Mouse (Mus musculus): ENCODE results near the gene Cubn.

Gene Cubn

GRCm38 (mm10) chr2:13500298-13500999 lies 8.8 kb upstream of the Cubn start:
- no peaks in the 10 kb centered on the region for H3K9me3 ChIP-seq (ENCODE audit: low read length)
- H3K4me3 ChIP-seq (replicated peaks; ENCODE audit: low read length) = no peak overlapping the region
- no peaks in the 10 kb centered on the region for H3K36me3 ChIP-seq (ENCODE audit: insufficient read depth, low read length)
- no peaks in the 10 kb centered on the region for H3K4me1 ChIP-seq (replicated peaks; ENCODE audit: low read depth, low read length)
- H3K27me3 ChIP-seq (ENCODE audit: insufficient read depth, low read length) = no peaks in the 10 kb centered on the region
- TF ChIP-seq NANOG (IDR thresholded peaks at IDR 0.05; ENCODE audit: borderline replicate concordance, low read length) (no peak), CTCF (conservative IDR thresholded peaks at IDR 0.05; ENCODE audit: low read length) (no peak), POU5F1 (IDR thresholded peaks at IDR 0.05; ENCODE audit: borderline replicate concordance, low read length) (no peak)

- H3K36me3 ChIP-seq (ENCODE audit: insufficient read depth, low read length) = no peaks in the 10 kb centered on the region
- no peak for TF ChIP-seq CTCF (conservative IDR thresholded peaks at IDR 0.05; ENCODE audit: low read length)
These were observed 7.6 kb upstream of the Cubn start for GRCm38 (mm10) chr2:13499196-13499595.

GRCm38 (mm10) chr2:13496087-13496486 lies 4.5 kb upstream of the Cubn start:
- no peaks in the 10 kb centered on the region for H3K36me3 ChIP-seq (ENCODE audit: insufficient read depth, low read length)
- no peak overlapping the region for H3K4me3 ChIP-seq (replicated peaks; ENCODE audit: low read length)
- H3K4me1 ChIP-seq (replicated peaks; ENCODE audit: low read depth, low read length) = peaks cover 15% of the 10 kb centered on the region
- TF ChIP-seq CTCF (conservative IDR thresholded peaks at IDR 0.05; ENCODE audit: low read length) (no peak), POU5F1 (IDR thresholded peaks at IDR 0.05; ENCODE audit: borderline replicate concordance, low read length) (no peak), NANOG (IDR thresholded peaks at IDR 0.05; ENCODE audit: borderline replicate concordance, low read length) (no peak)
- no peaks in the 10 kb centered on the region for H3K9me3 ChIP-seq (ENCODE audit: low read length)
- no peaks in the 10 kb centered on the region for H3K27me3 ChIP-seq (ENCODE audit: insufficient read depth, low read length)

More at GRCm38 (mm10) chr2:13499196-13499595, 7.6 kb upstream of the Cubn start:
- H3K27me3 ChIP-seq (ENCODE audit: insufficient read depth, low read length) = no peaks in the 10 kb centered on the region
- H3K9me3 ChIP-seq (ENCODE audit: low read length) = no peaks in the 10 kb centered on the region
- H3K4me3 ChIP-seq (replicated peaks; ENCODE audit: low read length) = no peak overlapping the region
- H3K4me1 ChIP-seq (replicated peaks; ENCODE audit: low read depth, low read length) = no peaks in the 10 kb centered on the region

- TF ChIP-seq NANOG (IDR thresholded peaks at IDR 0.05; ENCODE audit: borderline replicate concordance, low read length) = no peak
- TF ChIP-seq CTCF (conservative IDR thresholded peaks at IDR 0.05; ENCODE audit: low read length) = no peak
- TF ChIP-seq POU5F1 (IDR thresholded peaks at IDR 0.05; ENCODE audit: borderline replicate concordance, low read length) = no peak
- peaks cover 18% of the 10 kb centered on the region for H3K4me1 ChIP-seq (replicated peaks; ENCODE audit: low read depth, low read length)
These were observed 1.3 kb upstream of the Cubn start for GRCm38 (mm10) chr2:13492927-13493326.

GRCm38 (mm10) chr2:13490480-13490879 lies 1.1 kb downstream of the Cubn start:
- TF ChIP-seq POU5F1 (IDR thresholded peaks at IDR 0.05; ENCODE audit: borderline replicate concordance, low read length) = no peak
- TF ChIP-seq CTCF (conservative IDR thresholded peaks at IDR 0.05; ENCODE audit: low read length) = no peak
- no peak for TF ChIP-seq NANOG (IDR thresholded peaks at IDR 0.05; ENCODE audit: borderline replicate concordance, low read length)
- H3K9me3 ChIP-seq (ENCODE audit: low read length) = no peaks in the 10 kb centered on the region
- H3K36me3 ChIP-seq (ENCODE audit: insufficient read depth, low read length) = no peaks in the 10 kb centered on the region
- H3K4me1 ChIP-seq (replicated peaks; ENCODE audit: low read depth, low read length) = peaks cover 18% of the 10 kb centered on the region
- H3K4me3 ChIP-seq (replicated peaks; ENCODE audit: low read length) = no peak overlapping the region
- H3K27me3 ChIP-seq (ENCODE audit: insufficient read depth, low read length) = no peaks in the 10 kb centered on the region; the same call in 1 of the 2 replicates

More at GRCm38 (mm10) chr2:13492927-13493326, 1.3 kb upstream of the Cubn start:
- Histone ChIP-seq H3K4me3 (replicated peaks; ENCODE audit: low read length) (no peak overlapping the region), H3K36me3 (ENCODE audit: insufficient read depth, low read length) (no peaks in the 10 kb centered on the region), H3K27me3 (ENCODE audit: insufficient read depth, low read length) (no peaks in the 10 kb centered on the region), H3K9me3 (ENCODE audit: low read length) (no peaks in the 10 kb centered on the region)

- 0 out of 2 replicates have a peak, but pooled peaks cover 4% of the 10 kb centered on the region for H3K4me1 ChIP-seq (replicated peaks; ENCODE audit: low read depth, low read length)
- H3K27me3 ChIP-seq (ENCODE audit: insufficient read depth, low read length) = no peaks in the 10 kb centered on the region; the same call in 1 of the 2 replicates
- no peak for TF ChIP-seq CTCF (conservative IDR thresholded peaks at IDR 0.05; ENCODE audit: low read length)
- TF ChIP-seq NANOG (IDR thresholded peaks at IDR 0.05; ENCODE audit: borderline replicate concordance, low read length) = no peak
- no peak for TF ChIP-seq POU5F1 (IDR thresholded peaks at IDR 0.05; ENCODE audit: borderline replicate concordance, low read length)
- H3K36me3 ChIP-seq (ENCODE audit: insufficient read depth, low read length) = no peaks in the 10 kb centered on the region
- H3K9me3 ChIP-seq (ENCODE audit: low read length) = no peaks in the 10 kb centered on the region
- H3K4me3 ChIP-seq (replicated peaks; ENCODE audit: low read length) = no peak overlapping the region
These were observed 5.1 kb downstream of the Cubn start for GRCm38 (mm10) chr2:13486470-13486869.

- no peaks in the 10 kb centered on the region; the same call in 1 of the 2 replicates for H3K27me3 ChIP-seq (ENCODE audit: insufficient read depth, low read length)
- TF ChIP-seq NANOG (IDR thresholded peaks at IDR 0.05; ENCODE audit: borderline replicate concordance, low read length) = no peak
- no peak for TF ChIP-seq POU5F1 (IDR thresholded peaks at IDR 0.05; ENCODE audit: borderline replicate concordance, low read length)
- TF ChIP-seq CTCF (conservative IDR thresholded peaks at IDR 0.05; ENCODE audit: low read length) = no peak
- 0 out of 2 replicates have a peak, but pooled peaks cover 3% of the 10 kb centered on the region for H3K4me1 ChIP-seq (replicated peaks; ENCODE audit: low read depth, low read length)
- H3K9me3 ChIP-seq (ENCODE audit: low read length) = no peaks in the 10 kb centered on the region
- H3K36me3 ChIP-seq (ENCODE audit: insufficient read depth, low read length) = no peaks in the 10 kb centered on the region
- H3K4me3 ChIP-seq (replicated peaks; ENCODE audit: low read length) = no peak overlapping the region
These were observed 7.0 kb downstream of the Cubn start for GRCm38 (mm10) chr2:13484566-13484965.

- TF ChIP-seq NANOG (IDR thresholded peaks at IDR 0.05; ENCODE audit: borderline replicate concordance, low read length) (no peak), CTCF (conservative IDR thresholded peaks at IDR 0.05; ENCODE audit: low read length) (no peak), POU5F1 (IDR thresholded peaks at IDR 0.05; ENCODE audit: borderline replicate concordance, low read length) (no peak)
- no peaks in the 10 kb centered on the region for H3K9me3 ChIP-seq (ENCODE audit: low read length)
- no peak overlapping the region for H3K4me3 ChIP-seq (replicated peaks; ENCODE audit: low read length)
- no peaks in the 10 kb centered on the region for H3K27me3 ChIP-seq (ENCODE audit: insufficient read depth, low read length)
- no peaks in the 10 kb centered on the region for H3K36me3 ChIP-seq (ENCODE audit: insufficient read depth, low read length)
- no peaks in the 10 kb centered on the region for H3K4me1 ChIP-seq (replicated peaks; ENCODE audit: low read depth, low read length)
These were observed 10.9 kb downstream of the Cubn start for GRCm38 (mm10) chr2:13480744-13481143.

GRCm38 (mm10) chr2:13479165-13479564 lies 12.4 kb downstream of the Cubn start:
- Histone ChIP-seq H3K9me3 (ENCODE audit: low read length) (no peaks in the 10 kb centered on the region), H3K36me3 (ENCODE audit: insufficient read depth, low read length) (no peaks in the 10 kb centered on the region), H3K4me3 (replicated peaks; ENCODE audit: low read length) (no peak overlapping the region), H3K27me3 (ENCODE audit: insufficient read depth, low read length) (no peaks in the 10 kb centered on the region), H3K4me1 (replicated peaks; ENCODE audit: low read depth, low read length) (no peaks in the 10 kb centered on the region)
- TF ChIP-seq NANOG (IDR thresholded peaks at IDR 0.05; ENCODE audit: borderline replicate concordance, low read length) (no peak), CTCF (conservative IDR thresholded peaks at IDR 0.05; ENCODE audit: low read length) (no peak)
